Mouse (Mus musculus): ENCODE measurements around the gene Otulinl. TPM values are rescaled to one million over a fixed set of nuclear protein-coding genes. Genes with fewer than 3 reads are reported as not detected.

The Otulinl gene
- total RNA-seq, 1 experiment = 1.7 TPM

GRCm38 (mm10) chr15:27619683-27620082 lies 61.7 kb downstream of the Otulinl start:
- Histone ChIP-seq H3K4me3 (ENCODE audit: insufficient read depth in 1 of 2, low read depth in 1 of 2, low read length in 2 of 2, poor library complexity in 1 of 2, severe bottlenecking in 1 of 2) (no peak overlapping the region), H3K27ac (ENCODE audit: insufficient read depth, low read depth, low read length, poor library complexity, severe bottlenecking) (no peak overlapping the region), H3K9me3 (ENCODE audit: control insufficient read depth, insufficient read depth, low read depth, low read length) (no peaks in the 10 kb centered on the region), H3K36me3 (ENCODE audit: control insufficient read depth, insufficient read depth, low read length, poor library complexity, severe bottlenecking) (peaks cover 22% of the 10 kb centered on the region), H3K9ac (ENCODE audit: insufficient read depth, low read depth, low read length, poor library complexity, severe bottlenecking) (no peak overlapping the region), H3K4me1 (ENCODE audit: control insufficient read depth in 2 of 2, insufficient read depth in 2 of 2, low read length in 2 of 2, poor library complexity in 1 of 2) (no peaks in the 10 kb centered on the region)
- no peak for DNase-seq (ENCODE audit: low read depth, low spot score)
- TF ChIP-seq ZNF384 (IDR thresholded peaks at IDR 0.05; ENCODE audit: low read depth, low read length) = no peak
- TF ChIP-seq ZC3H11A (IDR thresholded peaks at IDR 0.05; ENCODE audit: borderline replicate concordance, low read depth, low read length) = no peak
- TF ChIP-seq MAFK (IDR thresholded peaks at IDR 0.05; ENCODE audit: insufficient read depth, low read depth, low read length) = no peak
- no peak for TF ChIP-seq HCFC1 (IDR thresholded peaks at IDR 0.05; ENCODE audit: borderline replicate concordance, insufficient read depth, low read length)
- no peak for TF ChIP-seq CHD2 (IDR thresholded peaks at IDR 0.05; ENCODE audit: low read depth, low read length)
- in situ Hi-C loops (cut with MboI; ENCODE audit: low sequenced_read_pairs in 2 of 2, unreplicated experiment in 2 of 2) = no loop called here

- DNase-seq (ENCODE audit: low read depth, low spot score) = no peak
- Histone ChIP-seq H3K9ac (ENCODE audit: insufficient read depth, low read depth, low read length, poor library complexity, severe bottlenecking) (no peak overlapping the region), H3K4me1 (ENCODE audit: control insufficient read depth in 2 of 2, insufficient read depth in 2 of 2, low read length in 2 of 2, poor library complexity in 1 of 2) (no peaks in the 10 kb centered on the region), H3K4me3 (ENCODE audit: insufficient read depth in 1 of 2, low read depth in 1 of 2, low read length in 2 of 2, poor library complexity in 1 of 2, severe bottlenecking in 1 of 2) (no peak overlapping the region), H3K9me3 (ENCODE audit: control insufficient read depth, insufficient read depth, low read depth, low read length) (no peaks in the 10 kb centered on the region), H3K27ac (ENCODE audit: insufficient read depth, low read depth, low read length, poor library complexity, severe bottlenecking) (no peak overlapping the region), H3K36me3 (ENCODE audit: control insufficient read depth, insufficient read depth, low read length, poor library complexity, severe bottlenecking) (peaks cover 20% of the 10 kb centered on the region)
- in situ Hi-C loops (cut with MboI; ENCODE audit: low sequenced_read_pairs in 2 of 2, unreplicated experiment in 2 of 2) = no loop called here
- TF ChIP-seq MAFK (IDR thresholded peaks at IDR 0.05; ENCODE audit: insufficient read depth, low read depth, low read length) = no peak
- no peak for TF ChIP-seq HCFC1 (IDR thresholded peaks at IDR 0.05; ENCODE audit: borderline replicate concordance, insufficient read depth, low read length)
- TF ChIP-seq ZNF384 (IDR thresholded peaks at IDR 0.05; ENCODE audit: low read depth, low read length) = no peak
- TF ChIP-seq ZC3H11A (IDR thresholded peaks at IDR 0.05; ENCODE audit: borderline replicate concordance, low read depth, low read length) = no peak
- no peak for TF ChIP-seq CHD2 (IDR thresholded peaks at IDR 0.05; ENCODE audit: low read depth, low read length)
These were observed 62.4 kb downstream of the Otulinl start for GRCm38 (mm10) chr15:27618778-27619533.

DNA sequence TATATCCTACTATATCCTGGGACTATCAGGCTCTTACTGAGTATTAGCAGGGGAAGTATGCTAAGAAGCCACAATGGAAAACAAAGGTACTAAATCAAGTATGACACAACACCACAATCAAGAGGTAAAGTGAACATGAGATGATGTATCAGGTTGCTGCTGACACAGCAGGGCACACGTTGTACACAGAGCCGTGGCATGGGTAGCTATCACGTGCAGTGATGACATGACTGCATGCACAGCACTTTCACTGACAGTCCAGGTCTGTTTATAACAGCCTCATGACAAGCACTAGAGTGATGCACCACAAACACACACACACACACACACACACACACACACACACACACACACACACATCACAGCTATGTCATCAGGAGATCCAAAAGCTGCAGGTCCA lies 64.2 kb downstream of the Otulinl start:
- no peaks in the 10 kb centered on the region for H3K4me1 ChIP-seq (ENCODE audit: control insufficient read depth in 2 of 2, insufficient read depth in 2 of 2, low read length in 2 of 2, poor library complexity in 1 of 2)
- H3K27ac ChIP-seq (ENCODE audit: insufficient read depth, low read depth, low read length, poor library complexity, severe bottlenecking) = no peak overlapping the region
- in situ Hi-C loops (cut with MboI; ENCODE audit: low sequenced_read_pairs in 2 of 2, unreplicated experiment in 2 of 2) = no loop called here
- H3K9me3 ChIP-seq (ENCODE audit: control insufficient read depth, insufficient read depth, low read depth, low read length) = no peaks in the 10 kb centered on the region
- H3K4me3 ChIP-seq (ENCODE audit: insufficient read depth in 1 of 2, low read depth in 1 of 2, low read length in 2 of 2, poor library complexity in 1 of 2, severe bottlenecking in 1 of 2) = no peak overlapping the region
- no peak for TF ChIP-seq MAFK (IDR thresholded peaks at IDR 0.05; ENCODE audit: insufficient read depth, low read depth, low read length)
- TF ChIP-seq ZNF384 (IDR thresholded peaks at IDR 0.05; ENCODE audit: low read depth, low read length) = no peak
- TF ChIP-seq CHD2 (IDR thresholded peaks at IDR 0.05; ENCODE audit: low read depth, low read length) = no peak
- no peak for TF ChIP-seq ZC3H11A (IDR thresholded peaks at IDR 0.05; ENCODE audit: borderline replicate concordance, low read depth, low read length)
- TF ChIP-seq HCFC1 (IDR thresholded peaks at IDR 0.05; ENCODE audit: borderline replicate concordance, insufficient read depth, low read length) = no peak
- no peak overlapping the region for H3K9ac ChIP-seq (ENCODE audit: insufficient read depth, low read depth, low read length, poor library complexity, severe bottlenecking)
- peaks cover 22% of the 10 kb centered on the region for H3K36me3 ChIP-seq (ENCODE audit: control insufficient read depth, insufficient read depth, low read length, poor library complexity, severe bottlenecking)
- no peak for DNase-seq (ENCODE audit: low read depth, low spot score)

DNA sequence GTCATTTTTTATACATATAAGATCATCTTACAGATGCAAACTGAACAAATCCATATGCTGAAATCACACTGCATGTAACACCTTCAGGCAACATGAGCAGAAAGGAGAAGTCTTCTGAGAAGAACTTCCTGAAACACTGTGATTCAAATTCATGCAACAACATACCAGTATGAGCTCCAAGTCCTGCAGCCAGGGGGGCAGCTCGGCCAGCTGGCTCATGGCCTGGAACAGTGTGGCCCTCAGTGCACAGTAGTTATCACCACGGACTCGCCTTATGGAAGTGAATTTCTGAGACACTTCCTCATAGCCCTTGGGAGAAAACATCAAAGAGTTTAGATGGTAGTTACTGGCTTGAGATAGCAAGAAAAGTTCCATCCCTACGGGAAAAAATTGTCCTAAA lies 65.2 kb downstream of the Otulinl start:
- in situ Hi-C loops (cut with MboI; ENCODE audit: low sequenced_read_pairs in 2 of 2, unreplicated experiment in 2 of 2) = no loop called here
- peaks cover 27% of the 10 kb centered on the region for H3K36me3 ChIP-seq (ENCODE audit: control insufficient read depth, insufficient read depth, low read length, poor library complexity, severe bottlenecking)
- DNase-seq (ENCODE audit: low read depth, low spot score) = no peak
- TF ChIP-seq HCFC1 (IDR thresholded peaks at IDR 0.05; ENCODE audit: borderline replicate concordance, insufficient read depth, low read length) (no peak), ZNF384 (IDR thresholded peaks at IDR 0.05; ENCODE audit: low read depth, low read length) (no peak), MAFK (IDR thresholded peaks at IDR 0.05; ENCODE audit: insufficient read depth, low read depth, low read length) (no peak), ZC3H11A (IDR thresholded peaks at IDR 0.05; ENCODE audit: borderline replicate concordance, low read depth, low read length) (no peak)
- H3K27ac ChIP-seq (ENCODE audit: insufficient read depth, low read depth, low read length, poor library complexity, severe bottlenecking) = no peak overlapping the region
- no peaks in the 10 kb centered on the region for H3K9me3 ChIP-seq (ENCODE audit: control insufficient read depth, insufficient read depth, low read depth, low read length)
- H3K4me3 ChIP-seq (ENCODE audit: insufficient read depth in 1 of 2, low read depth in 1 of 2, low read length in 2 of 2, poor library complexity in 1 of 2, severe bottlenecking in 1 of 2) = no peak overlapping the region
- no peaks in the 10 kb centered on the region for H3K4me1 ChIP-seq (ENCODE audit: control insufficient read depth in 2 of 2, insufficient read depth in 2 of 2, low read length in 2 of 2, poor library complexity in 1 of 2)
- no peak overlapping the region for H3K9ac ChIP-seq (ENCODE audit: insufficient read depth, low read depth, low read length, poor library complexity, severe bottlenecking)
